In genomic region chr2:30459241-30459640, GRCm38 (mm10) we compare ENCODE assay signal across 19 mouse cellular contexts. TPM values are rescaled to one million over a fixed set of nuclear protein-coding genes. Genes with fewer than 3 reads are reported as not detected.
DNase-seq lines count a peak whose midpoint lies in the region; ATAC-seq and TF ChIP-seq lines count a peak whose summit lies in the region.
"Had no signal": no experiment of that assay in that cellular context is flagged by ENCODE, and none has a peak within 500 bp of the region (broad histone marks: within the 10 kb centered on the region; RNA-seq: fewer than 3 reads in every experiment).

No protein-coding gene starts in this region.

- no peaks in the 10 kb centered on the region for H3K9me3 ChIP-seq in forebrain, embryonic 10.5 days
- H3K9me3 ChIP-seq in forebrain, embryonic 13.5 days (replicated peaks), result no peaks in the 10 kb centered on the region
- no peaks in the 10 kb centered on the region for H3K9me3 ChIP-seq in kidney, postnatal 0 days (replicated peaks; ENCODE audit: low read length)
- H3K9me3 ChIP-seq: lung, embryonic 15.5 days; neural tube, embryonic 13.5 days had no signal

- H3K4me3 ChIP-seq in forebrain, embryonic 10.5 days, result no peak overlapping the region
- H3K4me3 ChIP-seq in forebrain, embryonic 13.5 days, result no peak overlapping the region
- H3K4me3 ChIP-seq in kidney, postnatal 0 days (replicated peaks; ENCODE audit: low read depth, low read length), result no peak overlapping the region
- H3K4me3 ChIP-seq: heart, embryonic 12.5 days; lung, embryonic 15.5 days; neural tube, embryonic 13.5 days had no signal

- H3K27ac ChIP-seq in forebrain, embryonic 10.5 days, result 0 out of 2 replicates have a peak overlapping the region, but pooled peaks have one; percentile 48
- H3K27ac ChIP-seq in forebrain, embryonic 13.5 days, result no peak overlapping the region
- peak overlapping the region; percentile 70; the same call in 1 of the 2 replicates for H3K27ac ChIP-seq in kidney, postnatal 0 days
- H3K27ac ChIP-seq: neural tube, embryonic 13.5 days had no signal

- no peak overlapping the region for H3K4me2 ChIP-seq in forebrain, embryonic 13.5 days
- no peak overlapping the region for H3K4me2 ChIP-seq in kidney, postnatal 0 days (ENCODE audit: low read length)
- H3K4me2 ChIP-seq: heart, embryonic 12.5 days; lung, embryonic 15.5 days; neural tube, embryonic 13.5 days had no signal

- H3K27me3 ChIP-seq in forebrain, embryonic 10.5 days (ENCODE audit: poor library complexity, severe bottlenecking), result no peaks in the 10 kb centered on the region
- H3K27me3 ChIP-seq in forebrain, embryonic 13.5 days, result no peaks in the 10 kb centered on the region
- H3K27me3 ChIP-seq in kidney, postnatal 0 days (ENCODE audit: insufficient read depth, low read length), result no peaks in the 10 kb centered on the region
- H3K27me3 ChIP-seq: heart, embryonic 12.5 days; lung, embryonic 15.5 days; neural tube, embryonic 13.5 days had no signal

- ATAC-seq in forebrain, embryonic 13.5 days, result no peak
- ATAC-seq in kidney, postnatal 0 days (replicated peaks; ENCODE audit: low FRiP score, low read depth), result no peak
- ATAC-seq: inflammation-experienced regulatory T-cells, adult 6 months had no signal

- H3K9ac ChIP-seq in forebrain, embryonic 13.5 days, result no peak overlapping the region
- H3K9ac ChIP-seq in kidney, postnatal 0 days (ENCODE audit: low read depth, low read length), result no peak overlapping the region
- H3K9ac ChIP-seq: heart, embryonic 12.5 days; lung, embryonic 15.5 days; neural tube, embryonic 13.5 days had no signal

- 89% methylated on average over 6 of the region's 6 CpGs for WGBS in forebrain, embryonic 10.5 days
- WGBS in forebrain, embryonic 13.5 days, result 88% methylated on average over 6 of the region's 6 CpGs
- 94% methylated on average over 6 of the region's 6 CpGs for WGBS in kidney, postnatal 0 days

- peak; percentile 47; the same call in 1 of the 2 replicates for TF ChIP-seq CTCF in kidney, postnatal 0 days (IDR thresholded peaks at IDR 0.05; ENCODE audit: low read depth)

- DNase-seq in forebrain, embryonic 10.5 days (ENCODE audit: extremely low spot score, low spot score), result no peak
- no peak for DNase-seq in kidney, postnatal 0 days (ENCODE audit: low spot score)
- DNase-seq in kidney, adult 9 months, result no peak
- DNase-seq in 416B (ENCODE audit: low read depth) (peak; percentile 29), R1 (ENCODE audit: low read depth, low spot score) (peak; percentile 92)
- no peak for DNase-seq in layer of hippocampus, postnatal 10 days (ENCODE audit: low spot score in 2 of 2)
- no peak for DNase-seq in urinary bladder, postnatal 14 days (ENCODE audit: low spot score)
- DNase-seq: adrenal gland, postnatal 25 days; cerebellum, postnatal 14 days; gastrocnemius, postnatal 14 days; kidney, postnatal 36 days; layer of hippocampus, postnatal 36 days; right cerebral cortex, postnatal 4 days; thymus, adult 18-20 months had no signal

- H3K36me3 ChIP-seq in forebrain, embryonic 10.5 days (replicated peaks), result peaks cover 10% of the 10 kb centered on the region
- H3K36me3 ChIP-seq in forebrain, embryonic 13.5 days (ENCODE audit: poor library complexity, severe bottlenecking), result no peaks in the 10 kb centered on the region
- no peaks in the 10 kb centered on the region for H3K36me3 ChIP-seq in kidney, postnatal 0 days (ENCODE audit: insufficient read depth, low read length)
- H3K36me3 ChIP-seq: neural tube, embryonic 13.5 days had no signal

- H3K4me1 ChIP-seq in forebrain, embryonic 10.5 days, result peaks cover 22% of the 10 kb centered on the region
- H3K4me1 ChIP-seq in forebrain, embryonic 13.5 days, result peaks cover 14% of the 10 kb centered on the region
- H3K4me1 ChIP-seq in kidney, postnatal 0 days (replicated peaks; ENCODE audit: insufficient read depth, low read length), result peaks cover 7% of the 10 kb centered on the region; the same call in 1 of the 2 replicates

RNA-seq across cellular contexts. Expression of gene Ier5l, which starts 14.8 kb away (rescaled TPM):
- polyA plus RNA-seq in forebrain, embryonic 10.5 days (2016; fragmentation: Nextera tagmentation; extraction: Ambion mirVana), result 1.6 and 2.0 TPM in 2 replicates
- 1.7 and 2.6 TPM in 2 replicates for polyA plus RNA-seq in forebrain, embryonic 13.5 days (2015; fragmentation: Nextera tagmentation; extraction: Ambion mirVana)
- polyA plus RNA-seq in kidney, postnatal 0 days (2015; fragmentation: Nextera tagmentation; extraction: Ambion mirVana), result 3.5 and 8.1 TPM in 2 replicates
- total RNA-seq in layer of hippocampus, postnatal 10 days (2021), result 1 to 10 TPM; 8.0 to 9.6 TPM
- polyA plus RNA-seq: inflammation-experienced regulatory T-cells, adult 6 months had no signal

RNA-seq across cellular contexts. Expression of gene Ptpa, which starts 43.4 kb away (rescaled TPM):
- 149 and 165 TPM in 2 replicates for polyA plus RNA-seq in forebrain, embryonic 10.5 days (2016; fragmentation: Nextera tagmentation; extraction: Ambion mirVana)
- polyA plus RNA-seq in forebrain, embryonic 13.5 days (2015; fragmentation: Nextera tagmentation; extraction: Ambion mirVana), result 126 and 141 TPM in 2 replicates
- polyA plus RNA-seq in kidney, postnatal 0 days (2015; fragmentation: Nextera tagmentation; extraction: Ambion mirVana), result 131 and 142 TPM in 2 replicates
- 100 to 1,000 TPM; 144 to 159 TPM for total RNA-seq in layer of hippocampus, postnatal 10 days (2021)

RNA-seq across cellular contexts. Expression of gene Crat, which starts 43.6 kb away (rescaled TPM):
- 23.2 and 23.6 TPM in 2 replicates for polyA plus RNA-seq in forebrain, embryonic 10.5 days (2016; fragmentation: Nextera tagmentation; extraction: Ambion mirVana)
- polyA plus RNA-seq in forebrain, embryonic 13.5 days (2015; fragmentation: Nextera tagmentation; extraction: Ambion mirVana), result 16.3 and 21.0 TPM in 2 replicates
- 42.9 and 49.2 TPM in 2 replicates for polyA plus RNA-seq in kidney, postnatal 0 days (2015; fragmentation: Nextera tagmentation; extraction: Ambion mirVana)
- 10 to 100 TPM; 39.0 to 41.9 TPM for total RNA-seq in layer of hippocampus, postnatal 10 days (2021)

Comparison
In these comparisons a context has a peak if more than half of its experiments do, and no peak if none do; other contexts are left out.
1. DNase-seq: peak in 416B (single experiment) and R1 (single experiment); none in forebrain, embryonic 10.5 days (single experiment), kidney, postnatal 0 days (single experiment), kidney, adult 9 months (single experiment), layer of hippocampus, postnatal 10 days (0 of 2) and urinary bladder, postnatal 14 days (single experiment).